Mouse (Mus musculus): Measurements from ENCODE around the gene Mmp24.

Gene Mmp24

GRCm38 (mm10) chr2:155860102-155860501 is 85.0 kb downstream of the Mmp24 start:
- DNase-seq (ENCODE audit: low spot score) = no peak

- DNase-seq (ENCODE audit: low spot score) = no peak
Measured at GRCm38 (mm10) chr2:155861581-155861980, 86.4 kb downstream of the Mmp24 start.

GRCm38 (mm10) chr2:155862573-155863300 is 87.6 kb downstream of the Mmp24 start:
- no peak for DNase-seq (ENCODE audit: low spot score)

DNA sequence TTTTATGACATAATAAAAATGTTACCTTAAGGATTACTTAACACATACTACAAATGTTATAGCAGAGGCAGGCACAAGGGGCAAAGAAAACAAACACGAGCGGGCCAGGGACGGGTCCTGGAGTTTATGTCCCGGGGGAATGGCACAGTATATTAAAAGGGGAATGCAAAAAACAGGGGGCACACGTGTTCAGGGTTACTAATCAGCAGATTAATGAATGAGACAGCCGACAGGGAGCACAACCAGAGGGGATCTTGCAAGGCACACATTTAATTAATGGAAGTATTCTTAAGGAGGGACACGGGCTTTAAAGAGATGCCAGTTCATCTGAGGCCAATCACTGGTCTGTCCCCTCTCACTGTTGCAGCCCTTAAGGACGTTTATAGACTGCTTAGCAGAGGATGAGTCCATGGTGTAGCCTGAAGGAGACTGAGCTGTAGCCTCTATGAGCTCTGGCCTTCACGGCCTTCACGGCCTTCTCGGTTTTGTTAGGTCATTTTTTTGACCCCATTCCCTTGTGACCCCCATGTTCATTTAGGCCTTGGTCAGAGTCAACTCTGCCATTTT is 88.2 kb downstream of the Mmp24 start:
- DNase-seq (ENCODE audit: low spot score) = no peak
